Mouse (Mus musculus) small intestine, adult 2 months (tissue): ENCODE results near the gene Btnl1.

Source experiments
- CTCF ChIP-seq: fragments of 200-500 bp; IDR thresholded peaks from 2 replicates; pipeline ENCODE4 v1.5.1; 2012; ENCODE audit warnings: low read depth, mild to moderate bottlenecking, control low read depth, inconsistent platforms, low read length, moderate library complexity, mixed read lengths; ENCODE audit not compliant: insufficient replicate concordance, insufficient read length; ENCODE audit errors: extremely low read depth
- POLR2A ChIP-seq: fragments of 200-500 bp; IDR thresholded peaks from 2 replicates; pipeline ENCODE4 v1.6.1; 2012; ENCODE audit warnings: low read depth, mild to moderate bottlenecking, control low read depth, inconsistent platforms, low read length, moderate library complexity

DNA sequence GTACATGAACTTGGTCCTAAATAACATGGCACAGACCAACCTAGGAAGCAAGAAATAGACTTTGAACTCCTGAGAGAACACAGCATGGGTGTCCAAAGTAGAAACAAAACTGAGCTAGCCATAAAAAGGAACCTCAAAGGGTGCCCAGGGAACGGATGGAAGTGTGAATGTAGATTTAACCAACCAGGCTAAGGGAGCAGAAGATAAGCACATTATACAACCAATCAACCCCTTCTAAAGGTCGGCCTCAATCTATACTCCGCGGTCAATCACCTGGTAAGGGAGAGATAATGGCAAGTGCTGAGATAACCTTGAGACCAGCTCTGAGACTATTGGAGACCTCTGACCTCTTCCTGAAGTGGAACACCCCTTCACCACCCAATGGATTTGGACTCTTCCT is 6.4 kb upstream of the Btnl1 start:
- TF ChIP-seq CTCF (no peak), POLR2A (no peak)
